Mouse (Mus musculus): Measurements from ENCODE around the gene Gata5. TPM values are rescaled to one million over a fixed set of nuclear protein-coding genes. Genes with fewer than 3 reads are reported as not detected.

The Gata5 gene
- polyA plus RNA-seq, 1 experiment = not detected

DNA sequence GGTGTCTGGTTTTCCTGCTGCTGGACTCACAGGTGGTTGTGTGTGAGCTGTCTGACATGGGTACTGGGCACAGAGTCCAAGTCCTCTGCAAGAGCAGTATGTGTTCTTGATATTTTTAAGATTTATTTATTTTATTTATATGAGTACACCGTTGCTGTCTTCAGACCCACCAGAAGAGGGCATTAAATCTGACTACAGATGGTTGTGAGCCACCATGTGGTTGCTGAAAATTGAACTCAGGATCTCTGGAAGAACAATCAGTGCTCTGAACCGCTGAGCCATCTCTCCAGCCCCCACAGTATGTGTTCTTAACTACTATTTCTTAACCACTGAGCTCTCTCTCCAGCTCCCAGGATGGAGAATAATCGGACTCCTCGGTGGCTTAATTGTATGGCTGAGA, 32.3 kb downstream of the Gata5 start:
- Histone ChIP-seq H3K4me1 (ENCODE audit: control insufficient read depth) (peaks cover 2% of the 10 kb centered on the region), H3K36me3 (ENCODE audit: control insufficient read depth) (no peaks in the 10 kb centered on the region), H3K27me3 (ENCODE audit: control insufficient read depth) (no peaks in the 10 kb centered on the region), H3K4me3 (replicated peaks) (no peak overlapping the region), H3K9me3 (ENCODE audit: control insufficient read depth, low read length) (no peaks in the 10 kb centered on the region)
- no peak for TF ChIP-seq TAL1 (IDR thresholded peaks at IDR 0.05; ENCODE audit: low read length)
- TF ChIP-seq GATA1 (IDR thresholded peaks at IDR 0.05; ENCODE audit: low read length) = no peak

DNA sequence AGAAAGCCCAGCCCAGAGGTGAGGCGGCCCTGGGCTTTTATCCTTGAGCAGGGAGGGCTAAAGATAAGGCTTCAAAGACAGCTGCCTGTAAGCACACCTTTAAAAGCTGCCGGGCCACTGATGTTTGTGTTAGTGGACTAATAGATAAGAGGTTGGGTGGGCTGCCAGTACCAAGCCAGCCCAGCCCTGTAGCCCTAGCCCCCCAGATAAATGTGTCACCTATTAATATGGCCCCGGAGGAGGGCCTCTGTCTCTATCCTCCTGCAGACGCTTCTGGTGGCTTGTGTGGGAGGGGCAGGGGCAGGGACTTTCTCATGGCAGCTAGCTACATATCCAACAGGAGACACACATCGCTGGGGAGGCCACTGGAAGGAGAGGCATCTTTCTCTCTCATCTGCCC, 33.7 kb downstream of the Gata5 start:
- Histone ChIP-seq H3K9me3 (ENCODE audit: control insufficient read depth, low read length) (no peaks in the 10 kb centered on the region), H3K36me3 (ENCODE audit: control insufficient read depth) (no peaks in the 10 kb centered on the region), H3K27me3 (ENCODE audit: control insufficient read depth) (no peaks in the 10 kb centered on the region), H3K4me3 (replicated peaks) (no peak overlapping the region), H3K4me1 (ENCODE audit: control insufficient read depth) (peaks cover 2% of the 10 kb centered on the region)
- TF ChIP-seq TAL1 (IDR thresholded peaks at IDR 0.05; ENCODE audit: low read length) = no peak
- no peak for TF ChIP-seq GATA1 (IDR thresholded peaks at IDR 0.05; ENCODE audit: low read length)

DNA sequence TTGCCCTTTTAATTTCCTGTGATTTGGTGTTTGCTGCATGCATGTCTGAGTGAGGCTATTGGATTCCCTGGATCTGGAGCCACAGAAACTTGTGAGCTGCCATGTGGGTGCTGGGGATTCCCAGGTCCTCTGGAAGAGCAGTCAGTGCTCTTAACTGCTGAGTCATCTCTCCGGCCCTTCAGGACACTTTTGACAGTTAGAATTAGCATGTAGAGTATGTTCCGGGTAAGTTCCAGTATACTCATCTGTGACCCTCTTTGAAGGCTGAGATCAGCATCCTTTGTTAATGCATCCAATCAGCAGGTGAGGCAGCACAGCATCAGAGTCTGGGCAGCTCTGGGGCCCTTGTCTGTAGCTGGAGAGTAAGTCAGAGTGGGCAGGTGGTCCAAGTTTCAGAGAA, 34.2 kb downstream of the Gata5 start:
- Histone ChIP-seq H3K4me1 (ENCODE audit: control insufficient read depth) (peaks cover 2% of the 10 kb centered on the region), H3K27me3 (ENCODE audit: control insufficient read depth) (no peaks in the 10 kb centered on the region), H3K9me3 (ENCODE audit: control insufficient read depth, low read length) (no peaks in the 10 kb centered on the region), H3K36me3 (ENCODE audit: control insufficient read depth) (no peaks in the 10 kb centered on the region), H3K4me3 (replicated peaks) (no peak overlapping the region)
- TF ChIP-seq TAL1 (IDR thresholded peaks at IDR 0.05; ENCODE audit: low read length) (no peak), GATA1 (IDR thresholded peaks at IDR 0.05; ENCODE audit: low read length) (no peak)

DNA sequence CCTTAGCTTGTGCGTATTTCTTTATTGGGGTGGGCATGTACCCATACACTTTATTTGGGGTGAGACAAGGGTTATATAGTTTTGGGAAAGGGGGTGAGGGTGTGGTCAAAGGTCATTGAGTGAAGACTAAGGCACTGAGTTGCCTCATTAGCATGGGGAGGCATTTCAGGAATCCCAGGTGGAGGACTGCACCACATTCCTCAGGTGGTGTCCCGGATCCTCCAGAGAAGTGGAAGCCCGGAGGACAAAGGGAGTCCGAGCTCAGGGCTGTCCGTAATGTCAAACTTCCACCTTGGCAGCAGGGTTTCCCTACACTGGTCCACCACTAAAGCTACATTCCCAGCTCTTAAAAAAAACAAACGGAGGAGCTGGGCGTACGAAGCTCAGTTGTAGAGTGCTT, 41.6 kb downstream of the Gata5 start:
- H3K4me3 ChIP-seq (replicated peaks) = no peak overlapping the region
- no peaks in the 10 kb centered on the region for H3K36me3 ChIP-seq (ENCODE audit: control insufficient read depth)
- no peaks in the 10 kb centered on the region for H3K27me3 ChIP-seq (ENCODE audit: control insufficient read depth)
- no peaks in the 10 kb centered on the region for H3K4me1 ChIP-seq (ENCODE audit: control insufficient read depth)
- TF ChIP-seq GATA1 (IDR thresholded peaks at IDR 0.05; ENCODE audit: low read length) = no peak
- no peak for TF ChIP-seq TAL1 (IDR thresholded peaks at IDR 0.05; ENCODE audit: low read length)
- no peaks in the 10 kb centered on the region for H3K9me3 ChIP-seq (ENCODE audit: control insufficient read depth, low read length)

DNA sequence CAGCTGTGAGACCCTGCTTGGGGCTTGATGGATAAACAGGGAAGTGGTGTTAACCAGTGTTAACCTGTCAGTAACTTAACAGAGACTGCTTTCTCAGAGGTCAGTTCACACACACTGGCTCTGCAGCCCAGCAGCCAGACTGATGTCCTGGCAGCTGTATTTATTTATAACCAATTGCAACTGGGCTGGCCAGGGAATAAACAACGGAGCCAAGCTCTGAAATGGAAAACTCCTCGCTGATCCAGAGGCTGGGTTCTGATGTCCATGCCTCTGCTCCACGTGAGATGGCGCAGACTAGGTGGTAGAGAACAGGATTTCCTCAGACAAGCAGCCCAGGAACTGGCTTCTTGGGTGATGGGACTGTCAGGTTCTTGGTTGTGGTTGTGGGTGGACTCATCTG, 42.5 kb downstream of the Gata5 start:
- TF ChIP-seq TAL1 (IDR thresholded peaks at IDR 0.05; ENCODE audit: low read length) = no peak
- no peak for TF ChIP-seq GATA1 (IDR thresholded peaks at IDR 0.05; ENCODE audit: low read length)
- Histone ChIP-seq H3K4me3 (replicated peaks) (no peak overlapping the region), H3K36me3 (ENCODE audit: control insufficient read depth) (no peaks in the 10 kb centered on the region), H3K9me3 (ENCODE audit: control insufficient read depth, low read length) (no peaks in the 10 kb centered on the region), H3K4me1 (ENCODE audit: control insufficient read depth) (no peaks in the 10 kb centered on the region), H3K27me3 (ENCODE audit: control insufficient read depth) (no peaks in the 10 kb centered on the region)

DNA sequence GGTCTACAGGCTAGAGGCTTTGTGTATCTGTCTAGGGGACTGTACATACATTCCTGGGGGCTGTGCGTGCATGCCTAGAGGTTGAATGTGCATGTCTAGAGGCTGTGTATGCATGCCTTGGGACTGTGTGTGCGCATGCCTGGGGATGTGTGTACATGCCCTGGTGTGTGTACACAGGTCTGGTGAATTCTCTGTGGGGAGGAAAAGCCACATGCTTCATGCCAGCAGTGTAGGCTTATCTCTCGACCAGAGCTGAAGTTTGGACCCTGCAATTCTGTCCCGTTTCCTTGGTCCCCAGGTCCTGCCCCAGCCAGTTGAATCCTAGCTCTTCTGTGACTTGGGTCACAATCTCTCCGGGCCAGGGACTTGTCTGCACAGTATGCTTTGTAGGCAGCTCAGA, 42.9 kb downstream of the Gata5 start:
- H3K9me3 ChIP-seq (ENCODE audit: control insufficient read depth, low read length) = no peaks in the 10 kb centered on the region
- H3K4me1 ChIP-seq (ENCODE audit: control insufficient read depth) = no peaks in the 10 kb centered on the region
- no peaks in the 10 kb centered on the region for H3K27me3 ChIP-seq (ENCODE audit: control insufficient read depth)
- no peak overlapping the region for H3K4me3 ChIP-seq (replicated peaks)
- no peak for TF ChIP-seq TAL1 (IDR thresholded peaks at IDR 0.05; ENCODE audit: low read length)
- no peak for TF ChIP-seq GATA1 (IDR thresholded peaks at IDR 0.05; ENCODE audit: low read length)
- H3K36me3 ChIP-seq (ENCODE audit: control insufficient read depth) = no peaks in the 10 kb centered on the region

DNA sequence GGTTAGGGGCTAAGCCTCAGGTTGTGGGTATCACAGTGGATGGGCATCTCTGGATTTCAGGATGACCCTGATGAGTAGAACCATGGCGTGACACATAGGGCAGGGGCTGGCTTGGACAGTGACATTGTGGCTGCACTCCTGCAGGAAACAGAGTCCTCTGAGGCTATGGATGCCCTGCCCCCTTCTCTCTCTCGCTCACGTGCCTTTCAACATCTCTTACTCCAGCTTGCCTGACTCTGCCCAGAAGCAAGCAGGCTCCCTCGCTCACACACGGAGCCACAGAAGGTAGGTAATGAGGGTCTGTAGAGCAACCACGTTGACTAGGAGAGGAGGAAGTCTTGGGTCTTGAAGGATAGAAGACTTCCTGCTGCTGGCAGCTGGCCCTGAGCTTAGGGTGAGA, 44.0 kb downstream of the Gata5 start:
- Histone ChIP-seq H3K4me3 (replicated peaks) (no peak overlapping the region), H3K27me3 (ENCODE audit: control insufficient read depth) (no peaks in the 10 kb centered on the region)

DNA sequence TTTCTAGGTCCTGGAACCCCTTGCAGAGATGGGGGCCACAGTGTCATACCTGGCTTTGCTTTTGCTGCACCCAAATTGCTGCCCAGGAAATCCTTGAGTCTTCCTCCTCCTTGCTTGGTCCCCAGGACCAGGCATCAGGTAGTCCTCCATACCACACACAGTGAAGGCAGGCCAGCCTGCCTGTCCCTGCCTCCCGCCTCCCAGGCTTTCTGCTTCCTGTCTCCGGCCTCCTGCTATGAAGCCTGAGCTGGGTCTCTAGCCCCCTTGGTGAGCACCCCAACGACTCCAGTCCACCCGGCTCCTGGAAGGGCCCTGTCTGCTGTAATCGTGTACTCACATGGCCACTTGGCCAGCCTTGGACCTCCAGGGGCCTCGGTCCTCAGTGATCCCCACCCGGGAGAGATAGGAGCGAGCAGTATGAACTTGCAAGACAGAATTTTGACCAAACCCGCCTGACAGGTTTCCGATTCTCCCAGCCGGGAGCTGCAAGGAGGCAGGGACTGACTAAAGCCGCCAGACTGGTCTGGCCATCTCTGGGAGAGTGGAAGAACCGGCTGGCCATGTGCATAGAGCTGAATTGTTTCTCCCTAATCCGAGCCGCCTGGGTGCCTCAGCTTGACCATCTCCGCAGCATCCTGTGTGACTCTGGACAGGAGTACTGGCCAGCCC, 44.9 kb downstream of the Gata5 start, which contains the start of gene Rbbp8nl:
Gene Rbbp8nl (minus strand): TSS at position 440 of the 669 bp plus-strand sequence.
- no peaks in the 10 kb centered on the region for H3K4me1 ChIP-seq (ENCODE audit: control insufficient read depth)
- TF ChIP-seq GATA1 (IDR thresholded peaks at IDR 0.05; ENCODE audit: low read length) (no peak), TAL1 (IDR thresholded peaks at IDR 0.05; ENCODE audit: low read length) (no peak)
- H3K27me3 ChIP-seq (ENCODE audit: control insufficient read depth) = no peaks in the 10 kb centered on the region
- no peaks in the 10 kb centered on the region for H3K36me3 ChIP-seq (ENCODE audit: control insufficient read depth)
- H3K4me3 ChIP-seq (replicated peaks) = no peak within 1 kb of the TSS
- H3K9me3 ChIP-seq (ENCODE audit: control insufficient read depth, low read length) = no peaks in the 10 kb centered on the region

More for the DNA sequence above, 44.0 kb downstream of the Gata5 start:
- no peak for TF ChIP-seq GATA1 (IDR thresholded peaks at IDR 0.05; ENCODE audit: low read length)
- TF ChIP-seq TAL1 (IDR thresholded peaks at IDR 0.05; ENCODE audit: low read length) = no peak
- no peaks in the 10 kb centered on the region for H3K4me1 ChIP-seq (ENCODE audit: control insufficient read depth)
- H3K36me3 ChIP-seq (ENCODE audit: control insufficient read depth) = no peaks in the 10 kb centered on the region
- no peaks in the 10 kb centered on the region for H3K9me3 ChIP-seq (ENCODE audit: control insufficient read depth, low read length)

DNA sequence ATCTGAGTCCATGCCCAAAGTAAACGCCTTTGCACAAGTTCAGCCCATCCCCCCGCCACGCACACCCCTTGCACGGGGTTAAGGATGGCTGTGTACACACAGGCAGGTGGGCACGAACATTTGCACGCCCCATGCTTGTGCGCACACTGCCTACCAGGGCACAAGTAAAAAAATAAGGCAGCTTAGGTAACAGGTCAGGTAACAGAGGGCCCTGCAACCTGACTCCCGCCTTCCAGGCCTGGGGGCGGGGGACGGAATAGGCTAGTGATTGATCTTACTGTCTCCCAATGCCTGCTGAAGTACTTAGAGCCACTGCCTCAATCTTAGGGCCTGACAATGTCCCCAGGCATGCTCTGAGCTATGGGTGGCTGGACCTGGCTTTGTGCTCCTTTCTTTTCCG, 45.5 kb downstream of the Gata5 start:
- Histone ChIP-seq H3K4me1 (ENCODE audit: control insufficient read depth) (no peaks in the 10 kb centered on the region), H3K27me3 (ENCODE audit: control insufficient read depth) (no peaks in the 10 kb centered on the region), H3K36me3 (ENCODE audit: control insufficient read depth) (no peaks in the 10 kb centered on the region), H3K9me3 (ENCODE audit: control insufficient read depth, low read length) (no peaks in the 10 kb centered on the region), H3K4me3 (replicated peaks) (no peak overlapping the region)
- no peak for TF ChIP-seq GATA1 (IDR thresholded peaks at IDR 0.05; ENCODE audit: low read length)
- TF ChIP-seq TAL1 (IDR thresholded peaks at IDR 0.05; ENCODE audit: low read length) = no peak

DNA sequence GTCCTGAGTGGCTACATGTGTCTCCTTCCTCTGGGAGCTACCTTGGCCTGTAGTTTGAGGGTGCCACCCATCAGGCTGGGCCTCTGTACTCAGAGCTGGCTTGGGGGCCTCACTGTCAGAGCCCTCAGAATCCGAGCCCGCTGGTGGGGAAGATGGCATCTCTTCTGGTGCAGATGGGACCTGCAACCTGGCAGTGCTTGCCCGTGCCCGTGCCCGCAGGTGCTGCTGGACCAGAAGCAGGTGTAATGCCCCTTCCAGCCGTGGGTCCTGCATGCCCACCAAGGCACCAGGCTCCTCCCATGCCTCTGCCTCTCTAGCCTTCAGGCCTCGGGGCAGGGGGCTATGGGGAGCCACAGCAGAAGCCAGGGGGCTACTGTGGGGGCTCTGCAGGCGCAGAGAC, 55.2 kb downstream of the Gata5 start:
- Histone ChIP-seq H3K4me3 (replicated peaks) (no peak overlapping the region), H3K9me3 (ENCODE audit: control insufficient read depth, low read length) (no peaks in the 10 kb centered on the region), H3K36me3 (ENCODE audit: control insufficient read depth) (no peaks in the 10 kb centered on the region), H3K4me1 (ENCODE audit: control insufficient read depth) (peaks cover 35% of the 10 kb centered on the region), H3K27me3 (ENCODE audit: control insufficient read depth) (peaks cover 4% of the 10 kb centered on the region)
- TF ChIP-seq TAL1 (IDR thresholded peaks at IDR 0.05; ENCODE audit: low read length) = no peak
- TF ChIP-seq GATA1 (IDR thresholded peaks at IDR 0.05; ENCODE audit: low read length) = no peak

All from erythroblast, embryonic 14.5 days (primary cell).